Mouse (Mus musculus) kidney, adult 2 months (tissue): ENCODE results near the gene Ntm.

ENCODE experiments used
- CTCF ChIP-seq: fragments of 200-500 bp; conservative IDR thresholded peaks from 2 replicates; pipeline ENCODE4 v1.5.1; 2011; ENCODE audit warnings: low read depth, mild to moderate bottlenecking, control low read depth, low read length, moderate library complexity, mixed read lengths; ENCODE audit not compliant: insufficient read depth, insufficient read length
- POLR2A ChIP-seq: fragments of 200-500 bp; IDR thresholded peaks from one replicate; pipeline ENCODE4 v1.6.1; 2011; ENCODE audit warnings: low read depth, low read length, control low read depth

DNA sequence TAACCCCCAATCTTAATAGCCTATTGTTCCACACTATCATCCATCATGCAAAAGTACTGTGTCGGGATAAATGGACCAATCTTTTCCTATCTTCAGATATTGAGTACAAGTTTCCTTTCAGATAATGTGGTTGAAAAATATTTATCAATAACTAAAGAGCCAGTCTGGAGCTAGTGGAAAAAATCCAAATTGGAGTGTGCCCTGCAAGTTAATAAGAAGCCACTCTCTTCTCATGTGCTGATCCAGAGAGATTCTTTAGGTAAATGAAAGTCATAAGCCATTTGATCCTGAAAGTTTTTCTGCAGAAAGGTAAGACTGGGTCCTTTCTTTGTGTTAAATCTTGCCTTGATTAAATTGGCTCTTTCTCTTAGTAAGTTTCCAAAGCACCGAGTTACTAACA, 627.3 kb downstream of the Ntm start:
- TF ChIP-seq CTCF (no peak), POLR2A (no peak)
